Mouse (Mus musculus) forelimb bud, embryonic 11.5 days (tissue): ENCODE measurements around the gene Clec16a.

Source experiments
- DNase-seq: peaks from one replicate; pipeline ENCODE4 v3.0.0-alpha.2; 2012; ENCODE audit warnings: low read depth, low spot score

Gene Clec16a

GRCm38 (mm10) chr16:10786288-10786687, 241.1 kb downstream of the Clec16a start:
- peak; percentile 89 for DNase-seq

DNA sequence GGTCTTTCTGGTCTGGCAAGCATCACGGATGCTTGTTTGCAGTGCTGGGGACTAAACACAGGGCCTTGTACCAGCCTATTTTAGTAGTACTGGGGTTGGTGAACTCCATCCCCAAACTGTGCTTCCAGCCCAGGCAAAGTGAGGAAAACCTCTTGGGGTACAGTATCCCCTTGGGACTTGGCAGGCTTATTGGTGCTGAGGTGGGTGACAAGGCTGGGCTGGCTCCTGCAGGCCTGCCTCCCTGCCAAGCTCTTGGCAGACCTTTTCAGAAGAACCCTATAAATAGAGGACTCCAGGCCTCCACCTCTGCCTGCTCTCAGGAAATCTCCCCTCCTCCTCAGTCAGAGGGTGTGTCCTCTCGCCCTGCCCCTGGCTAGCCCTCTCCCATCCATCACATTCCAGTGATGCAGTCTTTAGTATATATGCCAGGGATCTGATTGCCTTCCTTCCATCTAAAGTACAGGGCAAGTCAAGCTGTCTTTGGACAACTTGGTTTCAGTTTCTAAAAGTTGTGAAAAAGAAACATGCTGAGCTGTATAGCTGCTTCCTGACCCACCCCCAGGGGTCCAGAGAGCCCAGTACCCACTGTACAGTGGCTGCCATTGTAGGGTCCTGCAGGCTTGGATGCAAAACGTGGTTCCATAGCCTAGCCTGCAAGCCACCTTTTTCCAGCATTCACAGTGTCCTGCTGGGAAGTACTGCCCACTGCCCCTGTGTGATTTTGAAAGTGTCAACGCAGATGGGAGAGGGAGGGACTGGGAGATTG, 241.8 kb downstream of the Clec16a start:
- DNase-seq, result no peak

DNA sequence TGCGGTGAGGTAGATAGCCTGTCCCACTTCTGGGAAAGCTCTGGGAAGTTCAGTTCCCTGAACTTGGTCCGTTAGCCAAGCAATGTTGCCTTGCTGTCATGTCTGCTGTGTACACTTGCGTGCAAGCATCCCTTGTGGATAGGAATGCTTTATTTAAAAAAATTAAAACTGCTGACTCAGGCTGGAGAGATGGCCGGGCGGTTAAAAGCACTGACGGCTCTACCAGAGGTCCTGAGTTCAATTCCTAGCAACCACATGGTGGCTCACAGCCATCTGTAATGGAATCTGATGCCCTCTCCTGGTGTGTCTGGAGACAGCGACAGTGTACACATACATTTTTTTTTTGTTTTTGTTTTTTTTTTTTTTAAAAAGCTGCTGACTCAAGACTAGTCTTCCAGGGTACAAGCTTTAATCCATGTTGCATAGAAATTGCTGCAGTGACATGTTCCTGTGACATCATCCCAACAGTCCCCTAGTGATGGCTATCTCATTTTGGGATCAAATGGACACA, 242.5 kb downstream of the Clec16a start:
- no peak for DNase-seq

GRCm38 (mm10) chr16:10788271-10788670, 243.1 kb downstream of the Clec16a start, which contains the start of gene Tnp2:
Gene Tnp2 (minus strand): TSS chr16:10788660.
- no peak for DNase-seq

DNA sequence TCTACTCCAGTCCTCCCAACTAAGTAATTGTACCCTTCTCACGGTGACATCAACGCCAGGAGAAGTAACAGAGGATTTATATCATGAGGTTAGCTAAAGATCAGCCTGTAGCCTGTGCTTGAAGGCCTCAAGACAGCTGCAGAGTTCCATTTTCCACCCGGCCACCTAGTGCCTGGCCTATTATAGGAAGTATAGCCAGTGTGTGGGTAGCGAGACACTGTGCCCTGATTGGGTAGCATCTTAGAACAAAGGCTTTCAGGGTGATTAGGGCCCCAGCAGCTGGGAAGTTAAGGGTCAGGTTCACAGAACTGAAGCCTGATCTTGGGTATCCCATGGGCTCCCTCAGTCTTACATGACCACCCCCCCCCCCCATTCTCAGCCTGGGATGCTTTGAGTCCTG, 243.7 kb downstream of the Clec16a start:
- DNase-seq, result no peak

- no peak for DNase-seq
Measured at GRCm38 (mm10) chr16:10790702-10791101, 245.6 kb downstream of the Clec16a start, which contains the start of gene Prm3. Gene Prm3 (minus strand): TSS chr16:10790914.
